Mouse (Mus musculus) ovary, postnatal 14 days (tissue): ENCODE data around the gene Abca12.

Experiments
- DNase-seq: peaks from one replicate; pipeline ENCODE4 v3.0.0; 2022; ENCODE audit warnings: low spot score

Abca12 gene

DNA sequence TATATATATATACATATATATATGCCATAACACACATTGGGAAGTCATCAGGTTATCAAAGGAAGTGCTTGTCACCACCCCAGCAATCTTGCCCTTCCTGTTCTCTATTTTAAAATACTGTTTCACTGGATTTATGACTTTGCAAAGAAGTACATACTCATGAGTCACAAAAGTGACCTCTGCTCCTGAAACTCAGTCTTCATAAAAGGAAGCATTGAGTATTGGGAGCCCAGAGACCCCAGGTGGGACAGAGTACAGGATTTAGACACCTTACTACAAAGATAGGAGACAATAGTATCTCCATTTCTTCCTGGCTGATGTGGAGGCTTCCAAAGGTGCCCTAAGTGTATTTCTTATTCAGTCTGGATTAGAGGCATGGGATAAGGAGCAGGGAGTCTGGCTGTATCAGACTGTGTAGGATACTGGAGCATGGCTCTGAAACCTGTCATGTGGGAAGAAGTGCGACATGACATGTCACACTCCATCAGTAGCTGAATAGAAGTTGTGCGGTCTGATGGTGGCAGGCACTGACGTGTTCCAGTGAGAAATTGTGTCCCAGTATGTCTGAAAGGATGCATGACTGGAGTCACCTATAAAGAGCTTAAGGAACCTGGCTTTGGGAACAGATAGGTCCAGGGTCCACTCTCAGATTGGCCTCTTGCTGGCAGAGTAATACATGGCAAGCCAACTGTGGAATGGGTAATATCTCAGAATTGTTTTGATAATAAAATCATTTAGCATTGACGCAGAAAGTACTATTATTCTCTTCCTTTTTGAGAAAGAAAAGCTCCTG is 76.0 kb downstream of the Abca12 start:
- DNase-seq: no peak

DNA sequence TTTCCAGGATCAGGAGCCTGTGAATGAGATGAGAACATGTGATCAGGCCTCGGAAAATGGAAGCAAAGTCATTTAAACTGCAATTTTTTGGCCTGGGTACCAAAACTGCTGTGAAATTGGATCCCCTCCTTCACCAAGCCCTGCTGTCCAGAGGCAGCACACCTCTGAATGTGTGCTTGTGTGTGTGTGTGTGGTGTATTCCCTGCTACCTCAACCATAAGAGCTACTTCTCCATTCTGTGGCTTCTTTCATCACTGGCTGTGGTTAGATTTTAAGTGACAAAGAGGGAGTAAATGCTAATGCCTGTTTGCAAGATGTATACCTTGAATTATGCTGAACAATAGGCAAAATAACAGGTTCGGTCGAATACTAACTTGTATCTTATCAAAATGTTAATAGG is 84.4 kb downstream of the Abca12 start:
- no peak for DNase-seq

DNA sequence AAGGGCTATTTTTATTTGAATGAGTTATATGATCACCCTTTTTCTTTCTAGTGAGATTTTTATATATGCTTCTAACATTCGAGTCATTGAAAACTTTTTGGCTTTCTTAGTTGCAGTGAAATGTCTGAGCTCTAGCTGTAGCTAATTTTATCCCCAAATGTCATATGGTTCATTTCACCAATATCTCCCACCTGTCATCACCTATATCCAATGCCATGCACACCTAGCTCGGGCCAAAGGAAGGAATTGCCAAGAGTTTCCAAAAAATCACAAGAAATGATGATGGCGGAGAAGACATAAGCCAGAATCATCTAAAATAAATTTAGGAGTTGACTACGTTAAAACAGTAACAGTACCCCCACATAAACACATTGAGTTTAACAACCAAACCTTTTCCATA is 102.5 kb downstream of the Abca12 start:
- DNase-seq: no peak

DNA sequence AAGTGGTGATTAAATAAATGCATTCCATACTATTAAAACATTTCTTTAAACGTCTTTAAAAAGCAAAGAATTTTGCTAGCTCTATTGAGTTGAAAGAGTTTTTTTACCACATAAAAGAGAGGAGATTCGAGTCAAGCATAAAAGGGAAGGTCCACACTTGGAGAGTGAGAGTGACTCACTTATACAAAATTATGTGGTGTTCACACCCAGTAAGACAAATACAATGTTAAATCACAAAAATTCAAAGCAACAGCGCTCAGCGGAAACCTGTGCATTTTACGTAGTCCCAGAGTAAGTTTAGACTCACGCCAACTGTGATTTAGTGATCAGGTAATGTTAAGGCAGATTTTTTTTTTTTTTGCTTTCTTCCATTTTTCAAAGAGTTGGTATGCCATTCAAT is 104.1 kb downstream of the Abca12 start:
- no peak for DNase-seq

DNA sequence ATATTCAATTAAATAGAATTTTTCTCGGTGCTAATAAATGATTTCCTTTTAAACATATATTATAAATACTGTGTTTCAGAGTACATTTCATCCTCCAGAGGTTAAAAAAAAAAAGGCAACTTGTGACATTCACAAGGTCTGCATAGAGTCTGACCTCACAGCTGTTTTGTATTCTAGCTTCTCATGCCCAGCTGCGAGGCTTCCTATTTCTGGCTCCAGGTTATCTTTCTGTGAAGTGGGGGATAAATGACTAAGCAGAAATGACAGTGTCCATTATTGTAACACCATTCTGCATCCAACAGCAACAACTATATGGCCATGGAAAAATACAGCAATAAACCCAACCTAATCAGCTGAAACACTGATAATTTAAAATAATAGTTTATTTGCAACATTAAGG is 107.3 kb downstream of the Abca12 start:
- DNase-seq: no peak

DNA sequence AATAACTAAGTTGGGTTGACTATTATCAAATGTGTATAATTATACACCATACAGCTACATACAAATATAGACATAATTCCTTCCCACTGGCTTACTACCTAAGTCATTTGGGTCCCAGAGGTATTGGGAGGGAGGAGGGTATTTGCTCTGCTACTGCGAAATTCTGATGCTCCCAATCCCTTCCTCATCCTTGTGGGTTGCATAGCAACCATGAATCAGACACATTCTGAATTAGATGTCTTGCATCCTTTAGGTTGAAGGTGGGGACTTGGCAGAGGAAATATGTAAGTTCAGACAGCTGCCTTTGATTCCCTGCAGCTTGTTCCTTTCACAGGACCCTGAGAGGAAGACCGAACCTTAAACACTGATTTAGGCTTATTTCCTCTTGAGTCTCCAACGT is 108.5 kb downstream of the Abca12 start:
- DNase-seq: no peak

DNA sequence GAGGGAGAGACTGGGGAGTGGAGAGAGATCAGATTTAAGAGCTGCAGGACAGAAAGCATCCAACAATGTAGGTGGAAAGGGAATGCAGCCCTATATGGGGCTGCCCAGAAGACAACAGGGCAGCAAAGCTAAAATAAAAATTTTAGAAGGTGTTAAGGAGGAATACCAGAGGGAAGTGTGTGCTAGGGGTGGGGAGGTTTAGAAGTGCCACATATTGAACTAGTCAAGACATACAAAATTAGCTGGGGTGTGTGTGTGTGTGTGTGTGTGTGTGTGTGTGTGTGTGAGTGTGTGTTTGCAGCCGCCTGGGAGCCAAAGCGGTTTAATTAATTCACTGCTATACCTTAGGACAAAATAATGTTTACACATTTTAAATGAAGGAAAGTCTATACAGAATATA is 110.1 kb downstream of the Abca12 start:
- no peak for DNase-seq

DNA sequence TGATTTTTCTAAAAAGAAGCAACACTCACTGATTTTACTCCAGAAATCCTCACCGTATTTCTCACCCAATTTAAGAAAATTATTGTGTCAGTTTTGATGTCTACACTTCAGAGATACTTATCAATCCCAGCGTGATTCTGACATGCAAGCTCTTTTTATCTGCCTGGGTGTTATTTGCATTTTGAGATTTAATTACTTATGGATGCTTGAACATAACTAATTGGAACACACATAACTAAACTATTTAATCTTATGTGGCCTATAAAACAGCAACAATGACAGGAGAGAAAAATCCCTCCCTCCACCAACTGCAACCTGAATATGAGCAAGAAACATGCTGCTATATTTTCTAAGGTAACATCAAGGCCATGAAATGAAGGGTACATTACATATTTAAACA is 117.7 kb downstream of the Abca12 start:
- no peak for DNase-seq

DNA sequence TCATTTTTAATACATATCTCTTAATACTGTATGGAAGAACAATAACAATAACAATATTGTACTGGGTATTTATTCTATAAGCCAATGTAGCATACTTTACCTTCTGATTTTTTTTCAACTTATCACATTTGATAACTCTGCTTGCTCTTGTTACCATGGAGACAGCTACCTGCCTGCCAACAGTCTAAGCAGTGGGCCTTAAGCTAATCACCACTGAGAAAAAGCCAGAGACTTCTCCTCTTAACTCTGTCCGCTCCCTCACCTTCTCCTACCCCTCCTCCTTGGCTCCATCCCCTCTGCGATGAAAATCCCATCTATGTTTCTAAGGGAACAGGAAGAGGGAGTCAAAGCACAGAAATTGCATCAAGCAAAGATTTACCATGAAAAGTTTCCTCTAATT is 118.1 kb downstream of the Abca12 start:
- no peak for DNase-seq

DNA sequence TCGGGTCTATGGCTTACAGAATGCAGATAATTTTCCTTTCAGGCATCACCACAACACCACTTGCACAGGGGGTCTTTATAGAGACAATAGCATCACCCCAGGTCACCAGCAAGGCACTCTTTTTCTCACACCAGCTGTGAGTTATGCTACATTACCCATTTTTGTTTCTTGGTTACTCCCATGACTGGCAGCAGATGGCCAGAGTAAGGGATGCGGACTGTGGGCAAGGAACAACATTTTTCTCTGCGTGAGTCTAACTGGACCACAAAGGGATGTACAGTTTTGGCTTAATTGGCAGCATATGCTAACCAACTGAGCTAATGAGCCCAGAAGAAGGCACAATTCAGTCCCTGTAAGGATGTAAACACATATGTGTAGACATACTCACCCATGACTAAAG is 122.8 kb downstream of the Abca12 start:
- no peak for DNase-seq

DNA sequence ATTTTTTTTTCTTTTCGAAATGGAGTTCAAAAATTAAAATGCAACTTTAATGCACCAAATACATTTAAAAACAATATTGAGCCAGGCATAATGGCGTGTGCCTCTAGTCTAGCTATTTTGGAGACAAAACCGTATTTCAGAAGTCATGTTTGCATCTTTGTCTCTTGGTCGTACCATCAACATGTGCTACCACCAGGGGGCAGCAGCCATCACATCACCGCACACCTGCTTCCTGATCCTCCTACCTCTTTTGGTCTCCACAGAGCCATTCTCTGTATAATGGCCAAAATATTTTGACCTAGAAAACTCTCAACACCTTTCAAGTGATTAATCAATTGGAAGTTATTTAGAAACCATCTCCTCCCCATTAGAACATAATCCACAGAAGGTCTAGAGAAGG is 125.2 kb downstream of the Abca12 start:
- peak; percentile 26 for DNase-seq

DNA sequence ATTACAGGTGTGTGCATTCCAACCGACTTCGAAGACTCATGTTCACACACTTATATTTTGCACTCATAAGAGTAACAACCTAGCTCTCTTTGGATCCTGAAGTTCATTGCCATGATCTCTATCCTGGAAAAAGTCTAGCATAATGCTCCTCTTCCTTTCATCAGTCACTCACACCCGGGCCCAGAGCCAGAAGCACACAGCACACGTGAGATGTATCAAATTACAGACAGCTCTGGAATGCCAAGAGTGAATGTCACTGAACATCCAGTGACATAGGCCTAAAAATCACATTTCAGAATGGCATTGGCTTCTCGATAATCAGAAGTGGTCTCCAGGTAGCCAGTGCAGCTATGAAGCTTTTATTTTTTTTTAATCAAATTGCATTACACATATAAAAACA is 137.8 kb downstream of the Abca12 start:
- DNase-seq: no peak

DNA sequence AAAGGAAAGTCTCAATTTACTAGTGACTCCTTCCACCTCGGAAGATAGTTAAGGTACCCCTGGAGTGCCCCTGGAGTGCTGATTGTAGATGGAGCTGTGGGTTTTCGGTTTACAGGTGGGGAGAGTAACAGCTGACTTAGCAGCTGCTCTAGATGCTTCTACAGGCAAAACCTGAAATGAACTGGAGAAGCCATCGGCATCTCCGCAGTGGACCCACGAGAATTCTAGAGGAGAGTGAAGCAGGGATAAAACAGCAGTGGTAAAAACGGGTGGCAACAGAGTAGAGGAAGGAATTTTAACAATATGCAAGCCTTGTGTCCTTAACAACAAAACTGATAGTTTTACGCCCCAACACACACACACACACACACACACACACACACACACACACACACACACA is 142.2 kb downstream of the Abca12 start:
- DNase-seq: no peak

DNA sequence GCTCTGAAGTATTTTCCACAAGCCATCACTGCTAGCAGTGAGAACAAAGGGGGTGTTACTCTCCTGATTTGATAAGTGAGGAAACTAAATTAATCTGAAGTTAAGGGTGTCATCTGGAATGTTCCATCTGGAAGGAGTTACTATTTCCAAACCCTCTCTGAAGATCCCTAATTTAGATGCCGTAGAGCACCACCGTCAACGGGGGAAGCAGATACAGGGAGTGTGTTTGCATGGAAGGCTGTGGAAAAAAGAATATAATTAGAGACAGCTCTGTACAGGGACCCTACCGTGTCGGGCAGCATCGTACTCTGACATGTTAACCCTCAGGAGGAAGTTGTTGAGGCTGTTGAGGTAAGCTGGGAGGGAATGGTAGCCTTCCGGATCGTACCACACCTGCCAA is 142.6 kb downstream of the Abca12 start:
- no peak for DNase-seq

DNA sequence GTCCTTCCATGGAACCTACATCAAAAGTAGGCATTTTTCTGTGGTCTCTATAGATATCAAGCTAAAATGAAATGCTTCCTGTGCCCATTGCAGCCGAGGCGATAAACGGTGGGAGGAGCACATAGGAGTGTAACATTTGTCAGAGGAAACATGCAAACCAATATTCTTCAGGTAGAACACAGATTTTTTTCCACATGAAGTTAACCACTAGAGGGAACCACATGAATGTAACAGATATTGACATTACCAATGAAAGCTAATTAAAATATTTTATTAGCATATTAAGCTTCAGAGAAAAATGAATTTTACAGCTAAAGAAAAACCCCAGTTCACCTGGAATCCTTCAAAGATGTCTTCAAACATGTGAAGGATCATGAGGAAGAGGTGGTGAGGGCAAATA is 144.6 kb downstream of the Abca12 start:
- DNase-seq: no peak

DNA sequence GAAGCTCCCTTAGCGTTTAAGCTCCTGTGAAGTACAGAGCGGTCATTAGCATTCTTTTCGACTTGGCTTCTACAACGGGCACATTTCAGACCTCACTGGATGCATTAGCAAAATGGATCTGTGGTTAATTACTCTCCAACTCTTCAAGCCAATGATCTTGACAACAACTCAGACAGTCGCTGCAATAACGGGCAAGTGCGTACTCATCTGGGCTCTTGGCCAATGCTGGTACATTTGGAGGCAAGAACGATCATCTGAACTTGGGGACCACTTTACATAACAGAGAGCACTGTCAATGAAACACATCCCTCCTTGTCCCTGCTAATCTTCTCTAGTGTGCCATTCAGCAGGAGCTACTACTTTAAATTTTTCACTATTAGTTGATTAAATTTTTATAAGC is 148.1 kb downstream of the Abca12 start:
- no peak for DNase-seq

DNA sequence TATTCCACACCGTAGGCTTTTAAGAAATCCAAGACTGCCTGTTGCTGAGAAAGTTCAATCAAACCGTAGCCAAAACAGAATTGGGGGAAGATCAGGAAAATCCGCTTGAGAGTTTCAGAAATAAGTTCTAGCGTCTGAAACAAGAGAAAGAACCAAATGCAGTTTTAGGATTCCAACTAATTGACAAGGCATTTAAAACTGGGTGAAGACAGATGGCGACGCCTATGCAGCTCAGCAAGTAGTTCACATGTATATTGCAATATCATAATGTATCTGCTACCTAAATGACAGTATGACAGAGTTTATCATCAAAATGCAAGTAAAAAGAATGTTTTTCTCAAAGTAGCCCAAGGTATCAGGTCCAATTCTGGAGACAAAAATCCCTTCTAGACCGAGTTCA is 151.2 kb downstream of the Abca12 start:
- no peak for DNase-seq

DNA sequence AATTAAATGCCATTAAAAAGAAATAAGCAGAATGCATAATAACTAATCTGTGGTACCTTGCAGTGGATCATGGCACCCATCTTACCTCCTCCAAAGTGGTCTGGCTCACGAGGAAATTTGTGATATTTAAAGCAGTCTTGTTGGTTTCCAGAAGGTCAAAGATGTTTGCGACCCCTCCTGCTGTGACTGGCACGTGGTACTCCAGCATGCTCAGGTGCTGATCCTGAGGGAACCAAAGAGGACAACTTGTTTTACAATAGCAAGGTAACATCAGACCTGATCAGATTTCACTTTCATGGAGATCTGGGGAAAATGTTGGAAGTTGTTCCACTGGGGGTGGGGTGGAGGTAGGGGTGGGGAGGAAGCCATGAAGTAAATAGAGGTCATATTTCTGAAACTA is 170.1 kb downstream of the Abca12 start:
- no peak for DNase-seq

DNA sequence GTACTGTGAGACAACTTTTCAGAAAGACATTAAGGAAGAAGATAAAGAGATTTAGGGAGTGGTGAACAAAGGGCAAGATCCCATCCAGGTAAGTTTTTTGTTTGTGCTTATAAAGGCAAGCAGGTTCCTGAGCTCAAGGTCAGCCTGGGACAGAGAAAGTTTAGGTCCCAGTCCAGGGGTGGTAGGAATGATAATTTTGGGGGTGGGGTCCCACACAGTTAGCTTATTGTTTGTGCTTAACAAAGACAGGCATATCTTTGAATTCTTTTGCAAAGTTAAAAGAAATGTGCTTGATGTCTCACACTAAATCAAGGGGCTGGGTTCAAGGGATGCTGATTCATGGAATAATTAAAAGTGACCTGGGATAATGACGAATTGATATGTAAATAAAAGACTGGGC is 173.3 kb downstream of the Abca12 start:
- DNase-seq: no peak

DNA sequence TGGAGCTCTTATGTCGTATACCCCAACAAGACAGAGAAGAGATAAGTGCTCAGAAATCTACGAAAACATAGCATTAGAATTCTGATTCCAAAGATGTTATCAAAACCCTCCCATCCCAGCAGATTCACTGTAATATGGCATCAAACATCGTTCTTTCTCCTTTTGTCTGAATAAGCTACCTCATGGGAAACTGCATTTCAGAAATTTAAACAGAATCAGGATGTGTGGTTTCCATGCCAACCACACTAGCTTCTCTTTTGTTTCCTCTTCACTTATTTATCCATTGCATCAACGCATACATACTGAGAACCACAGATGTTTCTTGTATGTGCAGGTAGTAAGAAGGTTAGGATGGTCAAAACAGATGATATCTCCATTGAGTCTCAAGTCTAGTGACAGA is 175.1 kb downstream of the Abca12 start:
- no peak for DNase-seq

DNA sequence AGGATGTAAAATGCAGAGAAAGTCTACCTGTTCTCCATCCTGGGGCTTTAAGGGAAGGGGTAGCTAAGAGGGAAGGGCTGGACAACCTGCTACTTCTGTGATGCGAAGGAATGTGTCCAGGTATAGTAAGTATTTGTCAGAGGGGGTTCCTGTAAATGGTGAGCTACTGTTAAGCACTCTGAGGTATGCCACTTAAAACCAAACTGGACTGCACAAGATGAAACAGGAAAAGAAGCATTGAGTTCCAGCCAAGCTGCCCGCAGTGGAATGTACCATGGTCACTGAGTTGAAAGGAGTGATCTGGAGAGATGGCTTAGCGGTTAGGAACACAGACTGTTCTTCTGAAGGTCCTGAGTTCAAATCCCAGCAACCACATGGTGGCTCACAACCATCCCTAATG is 179.4 kb downstream of the Abca12 start:
- DNase-seq: no peak

DNA sequence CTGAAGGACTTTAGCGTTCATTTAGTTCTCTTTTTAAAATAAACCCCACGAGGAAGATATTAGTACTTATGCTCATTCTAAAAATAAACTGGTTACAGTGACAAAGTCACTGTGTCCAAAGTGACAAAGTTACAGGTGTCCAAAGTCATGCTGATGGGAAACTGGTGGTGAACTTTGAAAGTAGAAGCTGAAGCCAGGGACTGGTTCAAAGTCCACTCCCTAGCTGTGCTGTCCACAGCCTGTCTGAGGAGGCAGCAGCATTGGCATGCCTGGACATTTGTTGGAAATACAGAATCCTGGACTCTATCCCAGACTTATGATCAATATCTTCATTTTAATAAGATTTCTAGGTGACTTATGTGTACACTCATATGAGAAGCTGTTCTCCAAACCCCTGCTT is 183.5 kb downstream of the Abca12 start:
- DNase-seq: no peak

DNA sequence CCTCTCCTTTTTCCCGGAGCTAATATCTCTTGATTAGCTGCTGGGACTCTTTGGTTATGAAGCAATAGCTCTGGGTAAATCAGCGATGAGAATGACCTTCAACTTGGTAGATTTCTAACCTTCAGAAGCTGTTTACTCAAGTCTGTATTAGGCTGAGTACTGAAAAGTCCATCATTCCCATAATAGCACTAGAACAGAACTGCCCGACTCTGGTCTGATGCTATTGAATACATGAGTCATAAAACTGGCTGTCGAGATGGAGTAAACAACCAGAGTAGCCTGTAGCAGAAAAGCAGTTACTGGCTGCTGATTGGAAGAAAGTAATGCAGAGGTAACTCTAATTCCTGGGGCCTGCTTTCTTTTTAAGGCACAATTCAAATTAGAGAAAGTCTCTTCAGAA is 211.1 kb downstream of the Abca12 start:
- DNase-seq: no peak

DNA sequence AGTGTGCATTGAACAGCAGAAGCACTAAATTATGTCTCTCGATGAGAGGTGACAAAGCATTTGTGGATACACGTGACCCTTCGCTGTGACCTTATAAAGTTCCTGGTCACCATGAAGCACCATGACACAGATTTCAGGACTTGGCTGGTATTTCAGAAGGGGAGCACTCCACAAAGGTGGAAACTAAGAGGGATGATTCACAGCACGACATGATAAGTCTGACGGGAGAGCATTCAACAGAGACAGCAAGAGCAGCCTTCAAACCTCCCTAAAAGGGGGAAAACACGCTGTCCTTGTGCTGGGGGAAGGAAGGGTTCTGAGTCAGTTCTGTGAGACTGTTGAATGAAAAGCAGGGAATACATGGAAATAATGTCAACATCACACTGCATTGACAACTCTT is 218.5 kb downstream of the Abca12 start:
- DNase-seq: no peak

DNA sequence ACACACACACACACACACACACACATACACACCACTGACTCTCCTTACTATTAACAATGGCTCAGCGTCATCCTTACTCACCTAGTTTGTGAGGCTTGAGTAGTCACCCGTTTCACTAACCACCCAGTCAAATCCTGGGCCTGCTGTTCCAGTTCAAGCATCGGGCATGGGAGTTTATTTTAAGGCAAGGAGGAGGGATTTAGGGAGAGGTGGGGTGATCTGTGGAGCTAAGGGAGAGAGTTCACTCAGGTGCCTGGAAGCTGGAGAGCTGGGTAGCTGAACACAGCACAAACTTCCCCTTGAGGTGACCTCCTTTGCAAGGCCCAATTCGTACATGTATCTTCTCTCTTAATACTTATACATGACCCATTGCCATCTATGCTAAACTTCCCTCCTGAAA is 219.4 kb downstream of the Abca12 start:
- DNase-seq: no peak
